Mouse (Mus musculus) kidney, embryonic 15.5 days (tissue): ENCODE results near the gene Tlcd1. TPM values are rescaled to one million over a fixed set of nuclear protein-coding genes. Genes with fewer than 3 reads are reported as not detected.

Experiments
- ATAC-seq: fragments of 200-750 bp; cut with Nextera tagmentation; replicated peaks from 2 replicates; pipeline ENCODE4 v1.8.0; 2017; ENCODE audit warnings: moderate TSS enrichment; ENCODE audit not compliant: low FRiP score
- H3K27ac ChIP-seq: fragments of 300-500 bp; sonication (generic); 2 replicates; pipeline ENCODE4 v1.5.1; 2015; ENCODE audit warnings: mild to moderate bottlenecking, inconsistent platforms
- H3K27me3 ChIP-seq: fragments of 300-500 bp; sonication (generic); 2 replicates; pipeline ENCODE4 v1.6.1; 2015; ENCODE audit warnings: inconsistent platforms
- H3K36me3 ChIP-seq: fragments of 300-500 bp; sonication (generic); 2 replicates; pipeline ENCODE4 v1.6.1; 2015; ENCODE audit warnings: inconsistent platforms
- H3K4me1 ChIP-seq: fragments of 300-500 bp; sonication (generic); 2 replicates; pipeline ENCODE4 v1.6.1; 2015; ENCODE audit warnings: inconsistent platforms
- H3K4me2 ChIP-seq: fragments of 300-500 bp; sonication (generic); 2 replicates; pipeline ENCODE4 v1.6.1; 2015; ENCODE audit warnings: moderate library complexity, mild to moderate bottlenecking, inconsistent platforms
- H3K4me3 ChIP-seq: fragments of 300-500 bp; sonication (generic); replicated peaks from 2 replicates; pipeline ENCODE4 v1.5.1; 2015; ENCODE audit warnings: mild to moderate bottlenecking, inconsistent platforms
- H3K9ac ChIP-seq: fragments of 300-500 bp; sonication (generic); 2 replicates; pipeline ENCODE4 v1.6.1; 2015; ENCODE audit warnings: mild to moderate bottlenecking, inconsistent platforms
- H3K9me3 ChIP-seq: fragments of 300-500 bp; sonication (generic); replicated peaks from 2 replicates; pipeline ENCODE4 v1.6.1; 2016; ENCODE audit warnings: inconsistent platforms
- WGBS: fragments of 180-500 bp; shearing (Covaris S2); methylation state at CpG from one replicate; pipeline ENCODE4 v1.1.7; 2015; ENCODE audit warnings: mixed read lengths; 5-methylcytosine and 5-hydroxymethylcytosine counted together
- polyA plus RNA-seq: library from polyadenylated mRNA; unstranded; fragments of >200 nt; fragmentation: Nextera tagmentation; extraction: Ambion mirVana; gene quantifications from 2 replicates; pipeline ENCODE4 v1.2.1, GENCODE M21; 2015

Gene Tlcd1
- polyA plus RNA-seq, 1 experiment from 2014 or later: 31.8 TPM

DNA sequence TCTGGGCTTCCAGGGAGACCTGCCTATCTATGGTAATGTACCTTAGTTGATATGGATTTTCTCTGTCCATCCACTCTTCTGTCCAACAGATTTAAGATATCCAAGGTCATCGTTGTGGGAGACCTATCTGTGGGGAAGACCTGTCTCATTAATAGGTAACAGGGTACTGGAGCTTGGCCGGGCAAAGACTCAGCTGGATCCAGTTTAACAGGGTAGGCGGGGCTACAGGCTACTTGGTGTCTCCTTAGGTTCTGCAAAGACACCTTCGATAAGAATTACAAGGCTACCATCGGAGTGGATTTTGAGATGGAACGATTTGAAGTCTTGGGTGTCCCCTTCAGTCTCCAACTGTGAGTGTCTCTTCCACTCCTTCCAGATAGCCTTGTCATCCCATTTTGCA lies 13.5 kb downstream of the Tlcd1 start:
- no peaks in the 10 kb centered on the region for H3K27me3 ChIP-seq
- no peak for ATAC-seq
- no peaks in the 10 kb centered on the region for H3K9me3 ChIP-seq
- H3K4me2 ChIP-seq: peak overlapping the region; percentile 72
- WGBS: 50% methylated on average over 6 of the region's 6 CpGs
- peaks cover 33% of the 10 kb centered on the region for H3K36me3 ChIP-seq
- peaks cover 30% of the 10 kb centered on the region for H3K4me1 ChIP-seq
- H3K27ac ChIP-seq: peak overlapping the region; percentile 99
- peak overlapping the region; percentile 76 for H3K4me3 ChIP-seq
- peak overlapping the region; percentile 94; the same call in 1 of the 2 replicates for H3K9ac ChIP-seq

DNA sequence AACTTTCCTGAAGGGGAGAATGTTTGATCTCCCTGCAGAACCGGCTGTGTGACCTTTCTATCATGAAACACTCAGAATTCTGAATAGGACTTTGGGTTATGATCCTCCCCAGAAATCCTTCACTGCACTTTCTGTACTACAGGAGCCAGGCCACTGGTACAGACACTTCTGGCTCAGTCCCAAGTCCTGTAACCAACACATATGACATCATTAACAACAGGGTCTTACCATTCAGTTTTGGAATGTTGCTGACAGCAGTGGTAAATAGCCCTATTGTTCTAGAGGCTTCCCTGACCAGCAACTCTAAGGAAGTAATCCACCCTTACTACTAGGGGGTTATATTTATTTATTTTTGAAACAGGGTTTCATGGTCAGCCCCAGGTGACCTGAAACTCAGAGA lies 16.6 kb downstream of the Tlcd1 start, which contains the start of gene Proca1:
Gene Proca1, plus strand, starts transcription at position 280 of the 400 bp plus-strand sequence.
- Histone ChIP-seq H3K4me1 (peaks cover 30% of the 10 kb centered on the region), H3K27ac (peak within 1 kb of the TSS; percentile 71; the same call in 1 of the 2 replicates), H3K27me3 (no peaks in the 10 kb centered on the region), H3K4me3 (peak within 1 kb of the TSS; percentile 59), H3K36me3 (peaks cover 33% of the 10 kb centered on the region), H3K4me2 (peak within 1 kb of the TSS; percentile 62), H3K9me3 (no peaks in the 10 kb centered on the region), H3K9ac (no peak within 1 kb of the TSS)
- no peak for ATAC-seq
- WGBS: 76% methylated on average over 1 of the region's 1 CpGs

DNA sequence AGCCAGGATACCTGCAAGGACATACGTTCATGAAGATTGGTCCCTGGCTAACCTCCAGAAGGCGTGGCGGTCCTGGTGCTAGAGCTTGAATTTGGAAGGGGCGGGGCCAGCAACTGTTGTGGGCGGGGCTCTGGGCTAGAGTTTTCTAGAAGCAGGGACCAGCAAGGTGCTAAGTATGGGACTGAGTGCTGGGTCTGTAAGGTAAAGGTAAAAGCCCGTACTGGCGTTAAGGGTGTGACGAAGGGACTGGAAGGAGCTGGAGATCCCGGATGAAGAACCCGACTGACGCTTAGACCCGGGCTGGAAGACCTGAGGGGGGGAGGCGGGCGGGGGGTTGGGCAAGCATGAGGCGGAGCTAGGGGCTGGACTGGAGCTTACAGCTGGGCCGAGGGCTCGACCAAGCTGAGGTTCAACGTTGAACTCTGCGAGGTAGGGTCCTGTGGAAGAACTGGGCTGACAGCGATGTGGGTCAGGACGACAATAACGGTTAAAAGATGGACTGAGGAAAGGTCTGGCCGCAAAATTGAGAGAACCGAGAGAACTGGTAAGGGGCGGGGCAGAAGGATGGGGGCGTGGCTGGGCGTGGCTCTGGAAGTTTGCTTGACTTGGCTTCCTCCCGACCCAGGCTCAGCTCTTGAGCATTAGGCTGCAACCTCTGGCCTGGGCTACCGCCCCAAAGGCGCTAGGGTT lies 18.0 kb downstream of the Tlcd1 start:
- Histone ChIP-seq H3K9ac (peak overlapping the region; percentile 16), H3K27ac (peak overlapping the region; percentile 71), H3K9me3 (no peaks in the 10 kb centered on the region), H3K4me3 (peak overlapping the region; percentile 59), H3K36me3 (peaks cover 33% of the 10 kb centered on the region), H3K4me1 (peaks cover 30% of the 10 kb centered on the region), H3K4me2 (peak overlapping the region; percentile 62), H3K27me3 (no peaks in the 10 kb centered on the region)
- 3% methylated on average over 30 of the region's 30 CpGs for WGBS
- peak; percentile 77 for ATAC-seq

DNA sequence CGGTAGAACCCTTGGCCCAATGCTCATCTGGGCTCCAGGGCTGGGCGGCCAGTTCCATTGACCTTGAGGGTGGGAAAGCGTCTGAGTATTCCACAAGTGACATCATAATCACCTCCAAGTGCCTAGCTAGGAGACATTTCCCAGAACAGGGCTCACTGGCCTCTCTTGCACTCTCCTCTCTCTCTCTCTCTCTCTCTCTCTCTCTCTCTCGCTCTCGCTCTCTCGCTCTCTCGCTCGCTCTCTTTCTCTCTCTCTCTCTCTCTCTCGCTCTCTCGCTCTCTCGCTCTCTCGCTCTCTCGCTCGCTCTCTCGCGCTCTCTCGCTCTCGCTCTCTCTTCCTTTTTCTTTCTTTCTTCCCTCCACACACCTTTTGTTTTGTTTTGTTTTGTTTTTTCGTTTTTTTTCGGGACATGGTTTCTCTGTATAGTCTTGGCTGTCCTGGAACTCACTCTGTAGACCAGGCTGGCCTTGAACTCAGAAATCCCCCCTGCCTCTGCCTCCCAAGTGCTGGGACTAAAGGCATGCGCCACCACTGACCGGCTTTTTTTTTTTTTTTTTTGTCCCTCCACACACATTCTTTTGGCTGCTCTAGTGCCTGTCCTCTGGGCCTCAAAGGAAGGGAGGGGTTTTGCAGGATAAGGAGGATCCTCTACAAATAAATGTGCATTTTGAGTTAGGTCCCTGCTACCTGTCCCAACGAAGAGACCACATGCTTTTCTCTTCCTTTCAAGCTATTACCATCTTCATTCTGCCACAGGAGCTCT lies 18.8 kb downstream of the Tlcd1 start:
- Histone ChIP-seq H3K9ac (peak overlapping the region; percentile 16), H3K36me3 (peaks cover 32% of the 10 kb centered on the region), H3K27ac (peak overlapping the region; percentile 71), H3K4me1 (peaks cover 22% of the 10 kb centered on the region), H3K4me3 (peak overlapping the region; percentile 59), H3K27me3 (no peaks in the 10 kb centered on the region), H3K9me3 (no peaks in the 10 kb centered on the region), H3K4me2 (peak overlapping the region; percentile 62)
- no peak for ATAC-seq
- 67% methylated on average over 23 of the region's 23 CpGs for WGBS

DNA sequence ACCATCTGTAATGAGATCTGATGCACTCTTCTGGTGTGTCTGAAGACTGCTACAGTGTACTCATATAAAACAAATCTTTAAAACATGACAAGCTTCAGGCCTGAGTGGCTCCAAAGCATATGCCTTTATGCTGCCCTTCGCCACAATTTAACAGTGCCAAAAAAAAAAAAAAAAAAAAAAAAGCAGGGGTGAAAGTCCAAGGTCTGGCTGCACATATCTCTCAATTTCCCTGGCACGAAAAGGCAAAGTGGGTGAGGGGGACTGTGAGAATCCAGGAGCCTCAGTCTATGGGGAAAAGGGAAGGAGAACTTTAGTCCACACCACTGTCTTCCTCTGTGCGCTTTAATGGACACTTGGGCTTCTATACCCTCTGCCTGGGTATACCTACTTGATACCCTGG lies 25.9 kb downstream of the Tlcd1 start:
- WGBS: 86% methylated on average over 3 of the region's 3 CpGs
- peaks cover 33% of the 10 kb centered on the region for H3K36me3 ChIP-seq
- no peak for ATAC-seq

DNA sequence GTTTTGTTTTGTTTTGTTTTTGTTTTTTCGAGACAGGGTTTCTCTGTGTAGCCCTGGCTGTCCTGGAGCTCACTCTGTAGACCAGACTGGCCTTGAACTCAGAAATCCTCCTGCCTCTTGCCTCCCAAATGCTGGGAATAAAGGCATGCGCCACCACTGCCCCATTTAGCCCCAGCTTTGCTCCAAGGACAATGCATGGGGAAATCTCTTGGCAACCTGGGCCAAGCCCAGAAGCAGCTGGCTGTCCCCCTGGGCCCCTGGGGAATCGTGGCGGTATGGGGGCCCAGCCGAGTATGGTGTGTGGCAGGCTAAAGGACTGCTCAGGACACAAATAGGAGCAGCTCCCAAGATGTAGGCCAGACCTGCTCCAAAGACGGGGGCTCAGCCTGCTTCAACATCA lies 27.8 kb downstream of the Tlcd1 start:
- 89% methylated on average over 6 of the region's 6 CpGs for WGBS
- no peaks in the 10 kb centered on the region for H3K9me3 ChIP-seq
- no peak overlapping the region for H3K4me3 ChIP-seq
- H3K27ac ChIP-seq: no peak overlapping the region
- peaks cover 15% of the 10 kb centered on the region for H3K4me1 ChIP-seq
- peaks cover 52% of the 10 kb centered on the region for H3K36me3 ChIP-seq
- ATAC-seq: no peak
- H3K9ac ChIP-seq: no peak overlapping the region
- no peaks in the 10 kb centered on the region for H3K27me3 ChIP-seq
- H3K4me2 ChIP-seq: no peak overlapping the region

More for the DNA sequence above, 25.9 kb downstream of the Tlcd1 start:
- Histone ChIP-seq H3K27me3 (no peaks in the 10 kb centered on the region), H3K4me1 (peaks cover 15% of the 10 kb centered on the region), H3K4me2 (no peak overlapping the region), H3K4me3 (no peak overlapping the region), H3K27ac (no peak overlapping the region), H3K9ac (no peak overlapping the region), H3K9me3 (no peaks in the 10 kb centered on the region)

DNA sequence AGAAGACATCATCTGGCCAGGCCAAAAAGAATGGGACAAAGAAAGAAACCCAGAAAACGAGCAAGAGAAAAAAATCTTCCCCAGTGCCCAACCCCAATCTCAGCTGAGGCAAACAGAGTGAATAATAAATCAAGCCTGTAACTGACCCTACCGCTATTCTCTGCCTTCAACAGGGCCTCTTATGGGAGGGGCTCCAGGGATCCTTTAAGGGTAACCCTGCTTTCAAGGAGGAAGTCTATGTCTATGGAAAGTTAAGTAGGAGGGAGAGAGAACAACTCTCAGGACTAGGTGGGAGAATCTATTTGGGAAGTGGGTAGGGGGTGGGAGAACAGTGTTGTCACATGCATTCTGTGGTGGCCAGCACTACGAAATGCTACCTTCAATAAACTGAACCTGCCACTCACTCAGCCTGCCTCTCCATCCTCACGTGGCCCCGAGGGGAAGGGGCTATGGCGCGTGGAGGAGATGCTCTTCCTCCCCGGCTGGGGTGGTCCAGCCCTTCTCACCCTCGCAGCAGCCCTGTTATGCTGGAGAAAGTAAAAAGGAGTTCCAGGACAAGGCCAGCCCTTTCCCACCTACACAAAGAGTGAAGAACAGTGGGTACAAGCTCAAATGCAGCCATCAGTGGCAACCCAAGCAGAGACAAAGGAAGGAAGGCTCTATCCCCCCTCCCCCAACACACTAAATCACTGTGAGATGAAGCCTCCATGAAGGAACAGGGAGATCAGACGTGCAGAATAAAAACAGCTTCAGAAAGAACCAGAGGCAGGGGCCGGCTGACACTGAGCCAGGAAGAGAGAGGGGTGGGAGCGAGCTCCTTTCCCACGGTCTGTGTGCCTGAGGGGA lies 29.1 kb downstream of the Tlcd1 start:
- Histone ChIP-seq H3K4me3 (no peak overlapping the region), H3K4me1 (peaks cover 15% of the 10 kb centered on the region), H3K27ac (peak overlapping the region; percentile 72), H3K27me3 (no peaks in the 10 kb centered on the region), H3K4me2 (no peak overlapping the region), H3K9ac (no peak overlapping the region), H3K36me3 (peaks cover 65% of the 10 kb centered on the region), H3K9me3 (no peaks in the 10 kb centered on the region)
- WGBS: 15% methylated on average over 13 of the region's 13 CpGs
- no peak for ATAC-seq

DNA sequence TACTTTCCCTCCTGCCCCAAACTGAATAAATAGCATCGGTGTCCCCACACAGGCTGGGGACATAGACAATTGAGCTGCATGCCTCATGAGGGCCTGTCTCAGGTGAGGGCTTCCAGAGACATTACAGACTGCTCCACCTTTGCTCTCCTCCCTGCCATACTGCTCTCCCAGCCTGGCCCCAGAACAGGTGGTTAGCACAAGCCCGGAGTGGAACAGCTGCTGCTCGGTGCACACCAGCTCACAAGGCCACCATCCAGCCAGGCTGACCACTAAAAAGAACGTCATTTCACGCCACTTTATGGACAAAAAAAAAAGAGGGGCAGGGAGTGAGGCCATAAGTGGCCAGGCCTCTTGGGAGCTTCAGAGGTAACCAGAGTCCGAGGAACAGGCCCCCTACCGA lies 30.7 kb downstream of the Tlcd1 start:
- H3K9ac ChIP-seq: no peak overlapping the region
- H3K36me3 ChIP-seq: peaks cover 81% of the 10 kb centered on the region
- ATAC-seq: no peak
- 86% methylated on average over 7 of the region's 7 CpGs for WGBS
- no peak overlapping the region for H3K27ac ChIP-seq
- no peaks in the 10 kb centered on the region for H3K27me3 ChIP-seq
- no peaks in the 10 kb centered on the region for H3K9me3 ChIP-seq
- no peak overlapping the region for H3K4me3 ChIP-seq
- no peak overlapping the region for H3K4me2 ChIP-seq
- peaks cover 15% of the 10 kb centered on the region for H3K4me1 ChIP-seq

DNA sequence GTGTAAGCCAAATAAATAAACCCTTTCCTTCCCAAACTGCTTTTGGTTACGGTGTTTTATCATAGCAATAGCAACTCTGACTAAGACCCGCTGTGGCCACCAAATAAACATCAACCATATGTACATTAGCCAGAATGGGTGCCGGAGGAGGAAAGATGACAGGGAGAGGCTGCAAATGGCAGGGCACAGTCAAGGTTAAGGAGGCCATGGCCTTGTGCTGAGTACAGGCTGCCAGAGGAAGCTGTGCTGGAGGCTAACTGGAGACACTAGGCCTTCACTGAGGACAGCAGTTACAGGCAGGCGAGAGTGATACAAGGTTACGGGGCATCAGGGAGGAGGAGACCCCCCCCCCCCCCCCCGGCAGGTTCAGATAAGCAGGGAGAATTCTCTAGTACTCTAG lies 33.4 kb downstream of the Tlcd1 start:
- no peak for ATAC-seq

DNA sequence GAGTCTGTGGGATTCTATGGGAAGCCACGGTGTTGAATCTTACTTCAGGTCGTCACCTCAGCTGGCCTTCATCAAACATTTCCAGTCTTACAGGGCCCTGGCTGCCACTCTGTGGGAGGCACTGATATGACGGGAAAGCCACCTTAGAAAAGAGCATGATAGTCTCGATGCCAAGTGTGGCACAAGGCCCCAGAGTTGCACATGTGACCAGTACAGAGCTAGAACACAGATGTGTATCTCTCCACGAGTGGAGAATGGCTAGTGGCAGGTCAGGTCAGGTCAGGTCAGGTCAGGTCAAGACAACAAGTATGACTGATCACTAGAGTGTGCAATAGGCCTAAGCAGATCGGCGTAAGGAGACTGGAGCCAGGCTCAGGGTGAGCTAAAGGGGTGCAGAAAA lies 34.1 kb downstream of the Tlcd1 start:
- H3K9ac ChIP-seq: no peak overlapping the region
- no peak overlapping the region for H3K4me3 ChIP-seq
- ATAC-seq: no peak
- H3K4me1 ChIP-seq: peaks cover 9% of the 10 kb centered on the region
- no peak overlapping the region for H3K27ac ChIP-seq
- H3K27me3 ChIP-seq: no peaks in the 10 kb centered on the region
- no peaks in the 10 kb centered on the region for H3K9me3 ChIP-seq
- H3K4me2 ChIP-seq: no peak overlapping the region
- H3K36me3 ChIP-seq: peaks cover 100% of the 10 kb centered on the region
- WGBS: 64% methylated on average over 7 of the region's 7 CpGs

More for the DNA sequence above, 33.4 kb downstream of the Tlcd1 start:
- Histone ChIP-seq H3K4me3 (no peak overlapping the region), H3K9ac (no peak overlapping the region), H3K9me3 (no peaks in the 10 kb centered on the region), H3K4me1 (peaks cover 15% of the 10 kb centered on the region), H3K36me3 (peaks cover 99% of the 10 kb centered on the region), H3K27me3 (no peaks in the 10 kb centered on the region), H3K27ac (no peak overlapping the region), H3K4me2 (no peak overlapping the region)
- 92% methylated on average over 6 of the region's 6 CpGs for WGBS

DNA sequence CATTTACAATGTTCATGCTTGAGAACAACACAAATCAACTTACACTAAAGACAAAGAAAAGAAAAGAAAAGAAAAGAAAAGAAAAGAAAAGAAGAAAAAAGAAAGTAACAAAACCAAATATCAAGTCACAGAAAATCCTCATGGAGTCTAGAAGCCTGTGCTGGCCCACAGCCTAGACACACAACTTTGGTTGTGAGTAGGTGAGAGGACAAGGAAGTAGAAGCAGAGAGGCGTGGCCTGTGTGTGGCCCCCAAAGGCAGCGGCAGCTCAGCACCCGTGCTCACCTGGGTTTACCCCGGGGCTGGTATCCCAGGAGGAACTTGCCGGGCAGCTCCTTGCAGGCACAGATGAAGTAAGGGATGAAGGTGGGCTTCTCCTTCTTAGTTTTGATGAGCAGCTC lies 35.0 kb downstream of the Tlcd1 start:
- Histone ChIP-seq H3K36me3 (peaks cover 100% of the 10 kb centered on the region), H3K4me1 (no peaks in the 10 kb centered on the region; the same call in 1 of the 2 replicates), H3K4me2 (no peak overlapping the region), H3K27ac (no peak overlapping the region), H3K9ac (no peak overlapping the region), H3K27me3 (no peaks in the 10 kb centered on the region), H3K9me3 (no peaks in the 10 kb centered on the region), H3K4me3 (no peak overlapping the region)
- 88% methylated on average over 5 of the region's 5 CpGs for WGBS
- ATAC-seq: no peak
